Mouse (Mus musculus): ENCODE results near the gene Gm10031. TPM values are rescaled to one million over a fixed set of nuclear protein-coding genes. Genes with fewer than 3 reads are reported as not detected.
"Not testable (repeated sequence)": the region's sequence is repeated elsewhere in the genome, so short reads cannot be mapped to it uniquely, and the experiment has no call there.

Gene Gm10031
- total RNA-seq (2015) (3.8 and 7.0 TPM in 2 replicates), total RNA-seq (2017) (12.0 and 19.4 TPM in 2 replicates)

GRCm38 (mm10) chr1:156523842-156524241, at the start of gene Gm10031:
TSS of gene Gm10031 (plus strand) at chr1:156524012.
- peak; percentile 100 for ATAC-seq (ENCODE audit: poor library complexity, severe bottlenecking)

- ATAC-seq (ENCODE audit: poor library complexity, severe bottlenecking) = no peak
Observed at GRCm38 (mm10) chr1:156474854-156475253, 49.0 kb upstream of the Gm10031 start.

GRCm38 (mm10) chr1:156476016-156476415, 47.8 kb upstream of the Gm10031 start:
- ATAC-seq (ENCODE audit: poor library complexity, severe bottlenecking) = no peak

DNA sequence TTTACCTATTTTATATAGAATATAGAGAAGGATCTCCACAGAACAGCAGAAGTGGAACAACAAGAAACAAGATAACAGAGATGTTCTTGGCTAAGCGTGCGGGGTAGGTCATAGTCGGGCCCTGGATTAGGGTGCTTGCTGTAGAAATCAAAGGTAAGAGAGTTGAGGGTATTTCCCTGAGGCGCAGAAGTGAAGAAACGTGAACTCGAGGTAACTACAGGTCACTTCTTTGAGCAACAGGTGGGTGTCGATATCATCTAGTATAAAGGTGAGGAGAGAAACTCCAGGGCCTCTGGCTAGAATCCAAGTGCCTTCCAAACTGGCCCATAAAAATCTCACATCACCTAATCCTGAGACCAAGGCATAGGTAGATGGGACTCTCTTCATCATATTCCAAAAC, 47.3 kb upstream of the Gm10031 start:
- ATAC-seq (ENCODE audit: poor library complexity, severe bottlenecking) = no peak

GRCm38 (mm10) chr1:156481826-156482225, 42.0 kb upstream of the Gm10031 start:
- no peak for ATAC-seq (ENCODE audit: poor library complexity, severe bottlenecking)

GRCm38 (mm10) chr1:156487498-156487897, 36.3 kb upstream of the Gm10031 start:
- ATAC-seq (ENCODE audit: poor library complexity, severe bottlenecking) = no peak

DNA sequence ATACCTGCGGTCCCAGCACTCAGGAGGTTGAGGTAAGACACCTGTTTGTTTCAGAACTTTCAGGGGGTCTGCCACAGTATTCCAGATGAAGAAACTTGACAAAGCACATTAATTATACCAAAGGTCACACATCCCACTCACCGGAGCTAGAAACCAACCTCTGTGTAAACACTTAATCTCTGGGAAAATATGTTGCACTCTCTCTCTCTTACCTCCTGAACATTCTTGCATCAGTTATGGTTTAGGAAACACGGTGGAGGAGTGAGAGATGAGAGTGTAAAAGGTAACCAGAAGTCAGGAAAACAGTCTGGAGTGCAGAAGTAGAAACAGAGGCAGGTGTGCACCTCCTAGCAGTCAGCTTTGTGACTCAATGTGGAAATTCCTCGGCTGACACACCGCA, 35.8 kb upstream of the Gm10031 start:
- ATAC-seq (ENCODE audit: poor library complexity, severe bottlenecking) = no peak

GRCm38 (mm10) chr1:156491226-156491796, 32.5 kb upstream of the Gm10031 start:
- peak; percentile 79 for ATAC-seq (ENCODE audit: poor library complexity, severe bottlenecking)

GRCm38 (mm10) chr1:156495025-156495424, 28.8 kb upstream of the Gm10031 start:
- no peak for ATAC-seq (ENCODE audit: poor library complexity, severe bottlenecking)

GRCm38 (mm10) chr1:156496910-156497309, 26.9 kb upstream of the Gm10031 start:
- ATAC-seq (ENCODE audit: poor library complexity, severe bottlenecking) = no peak

GRCm38 (mm10) chr1:156504945-156505523, 18.8 kb upstream of the Gm10031 start:
- ATAC-seq (ENCODE audit: poor library complexity, severe bottlenecking) = no peak

- no peak for ATAC-seq (ENCODE audit: poor library complexity, severe bottlenecking)
Observed at GRCm38 (mm10) chr1:156505901-156506300, 17.9 kb upstream of the Gm10031 start.

GRCm38 (mm10) chr1:156507753-156508152, 16.1 kb upstream of the Gm10031 start:
- ATAC-seq (ENCODE audit: poor library complexity, severe bottlenecking) = no peak

DNA sequence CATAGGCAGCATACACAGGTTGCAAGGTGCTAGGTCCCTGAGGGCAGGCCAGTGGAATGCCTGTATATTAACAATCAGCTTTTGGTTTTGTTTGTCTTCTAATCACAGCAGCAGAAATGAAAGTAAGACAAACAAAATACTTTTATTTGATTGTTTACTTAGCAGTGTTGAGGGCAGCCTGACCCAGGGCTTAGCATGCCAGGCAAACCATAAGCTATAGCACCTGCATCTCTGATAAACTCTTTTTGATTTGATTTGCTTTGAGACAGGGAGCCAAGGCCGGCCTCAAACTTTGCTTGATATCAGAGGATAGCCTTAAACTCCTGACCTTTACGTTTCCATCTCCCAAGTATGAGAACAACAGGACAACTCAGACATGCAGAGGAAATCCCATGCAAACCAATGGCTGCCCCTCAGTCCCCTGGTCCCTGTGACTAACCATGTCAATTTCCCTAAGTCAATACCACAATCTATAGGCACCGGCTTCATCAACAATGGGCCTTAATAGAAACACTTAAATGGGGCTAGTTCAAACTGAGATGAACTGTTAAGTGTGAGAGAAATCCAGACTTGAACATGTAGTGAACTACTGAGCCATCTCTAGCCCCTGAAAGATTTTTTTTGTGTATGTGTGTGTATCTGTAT, 3.6 kb upstream of the Gm10031 start:
- no peak for ATAC-seq (ENCODE audit: poor library complexity, severe bottlenecking)

DNA sequence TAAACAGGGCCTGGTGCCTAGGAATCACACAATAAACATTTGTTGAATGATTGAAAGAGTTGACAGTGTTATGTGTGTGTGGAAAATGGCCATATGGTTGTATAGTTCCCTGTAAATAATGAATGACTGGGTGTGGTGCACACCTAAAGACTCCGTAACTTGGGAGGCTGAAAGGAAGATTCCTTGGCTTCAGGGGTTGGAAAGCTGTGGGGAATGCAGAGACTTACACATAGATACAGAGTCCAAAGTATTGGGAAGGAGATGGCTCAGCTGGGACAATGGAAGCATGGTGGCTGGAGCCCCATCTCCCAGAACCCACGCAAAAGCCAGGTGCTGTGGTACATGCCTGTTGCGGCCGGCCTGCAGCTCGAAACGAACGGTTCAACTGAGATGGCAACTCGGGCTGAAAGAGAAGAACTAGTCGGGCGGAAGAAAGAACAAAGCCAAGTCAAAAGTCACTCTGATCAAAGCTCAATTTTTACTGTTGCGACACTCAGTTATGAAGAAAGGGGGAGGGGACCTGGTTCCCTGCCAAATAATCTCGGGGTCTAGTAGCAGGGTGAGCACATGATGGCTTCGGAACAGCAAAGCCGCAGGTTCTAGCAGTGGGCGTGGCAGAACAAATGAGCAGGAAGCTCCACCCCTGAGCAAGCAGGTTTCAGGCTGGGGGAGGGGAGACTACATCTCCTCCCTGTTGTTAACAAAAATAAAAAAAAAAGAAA, 1.9 kb upstream of the Gm10031 start:
- peak; percentile 30 for ATAC-seq (ENCODE audit: poor library complexity, severe bottlenecking)

DNA sequence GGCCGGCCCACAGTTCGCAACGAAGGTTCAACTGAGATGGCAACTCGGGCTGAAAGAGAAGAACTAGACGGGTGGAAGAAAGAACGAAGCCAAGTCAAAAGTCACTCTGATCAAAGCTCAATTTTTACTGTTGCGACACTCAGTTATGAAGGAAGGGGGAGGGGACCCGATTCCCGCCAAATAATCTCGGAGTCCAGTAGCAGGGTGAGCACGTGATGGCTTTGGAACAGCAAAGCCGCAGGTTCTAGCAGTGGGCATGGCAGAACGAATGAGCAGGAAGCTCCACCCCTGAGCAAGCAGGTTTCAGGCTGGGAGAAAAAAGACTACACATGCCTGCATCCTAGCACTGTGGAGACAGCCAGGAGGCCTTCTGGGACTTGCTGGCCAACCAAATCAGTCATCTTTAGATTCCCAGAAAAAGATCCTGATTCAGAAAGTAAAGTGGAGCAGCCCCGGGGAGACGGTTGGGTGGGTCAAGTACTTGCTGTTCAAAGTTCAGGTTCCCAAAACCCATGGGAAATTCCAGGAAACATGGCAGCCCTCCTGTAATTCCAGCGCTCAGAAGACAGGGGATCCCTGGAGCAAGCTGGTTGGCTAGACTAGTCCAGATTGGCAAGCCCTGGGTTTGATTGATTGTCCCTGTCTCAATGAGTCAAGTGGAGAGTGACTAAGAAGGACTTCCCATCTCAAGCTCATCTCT, 8.8 kb downstream of the Gm10031 start:
- not testable (repeated sequence) for ATAC-seq (ENCODE audit: poor library complexity, severe bottlenecking)

GRCm38 (mm10) chr1:156533483-156533882, 9.7 kb downstream of the Gm10031 start:
- ATAC-seq (ENCODE audit: poor library complexity, severe bottlenecking) = peak; percentile 85

GRCm38 (mm10) chr1:156533911-156534310, 10.1 kb downstream of the Gm10031 start:
- ATAC-seq (ENCODE audit: poor library complexity, severe bottlenecking) = no peak

- ATAC-seq (ENCODE audit: poor library complexity, severe bottlenecking) = peak; percentile 60
Observed at GRCm38 (mm10) chr1:156537031-156537430, 13.2 kb downstream of the Gm10031 start.

GRCm38 (mm10) chr1:156537701-156538100, 13.9 kb downstream of the Gm10031 start:
- ATAC-seq (ENCODE audit: poor library complexity, severe bottlenecking) = no peak

- ATAC-seq (ENCODE audit: poor library complexity, severe bottlenecking) = no peak
Observed at GRCm38 (mm10) chr1:156538382-156538781, 14.6 kb downstream of the Gm10031 start.
